Mouse (Mus musculus) adrenal gland, postnatal 36 days (tissue): ENCODE results near the gene D130052B06Rik. TPM values are rescaled to one million over a fixed set of nuclear protein-coding genes. Genes with fewer than 3 reads are reported as not detected.

ENCODE experiments used
- DNase-seq, 2 experiments: peaks; one replicate each; pipeline ENCODE4 v3.0.0; 2021; ENCODE audit warnings: mixed read lengths in 1 of 2
- total RNA-seq, 2 experiments: library from RNA; stranded (reverse); gene quantifications; 2 replicates each; pipeline ENCODE4 v1.2.3; 2021

Gene D130052B06Rik
- total RNA-seq, 2 experiments from 2014 or later = not detected

DNA sequence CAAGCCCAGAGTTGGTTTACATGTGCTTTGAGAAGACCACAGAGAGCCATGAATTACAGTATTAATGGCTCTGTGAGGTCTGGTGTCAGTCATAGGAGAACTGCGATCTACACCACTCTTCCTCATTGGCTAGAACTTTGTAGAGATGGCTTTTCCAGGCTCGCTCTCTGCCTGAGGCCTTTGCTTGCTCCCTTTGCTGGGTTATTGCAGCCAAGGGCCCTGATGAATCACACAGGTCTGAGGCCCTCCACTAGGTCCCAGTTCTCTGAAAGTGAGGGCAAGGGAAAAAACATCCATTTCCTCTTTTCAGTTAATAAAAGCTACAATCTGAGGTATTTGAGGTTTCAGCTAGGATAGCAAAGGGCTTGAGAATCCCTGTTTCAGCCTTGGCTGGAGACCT, 64.5 kb downstream of the D130052B06Rik start:
- DNase-seq = no peak

DNA sequence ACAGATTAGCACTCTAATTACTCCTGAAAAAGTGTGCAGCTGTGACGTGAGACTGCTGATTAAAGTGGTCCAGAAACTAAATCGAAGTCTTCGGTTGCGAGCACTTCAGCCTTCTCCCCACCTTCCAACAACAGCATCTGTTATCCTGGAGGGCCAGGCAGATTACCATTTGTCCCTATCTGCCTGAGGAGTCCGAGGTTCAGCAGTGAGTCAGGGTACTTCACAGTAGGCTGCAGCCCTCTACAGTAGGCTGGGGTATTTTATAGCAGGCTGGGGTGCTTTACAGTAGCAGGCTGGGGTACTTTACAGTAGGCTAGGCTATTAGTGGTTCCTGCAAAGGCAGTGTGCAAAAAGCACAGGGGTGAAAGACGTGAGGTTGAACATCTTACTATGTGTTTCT, 69.3 kb downstream of the D130052B06Rik start:
- DNase-seq = no peak

DNA sequence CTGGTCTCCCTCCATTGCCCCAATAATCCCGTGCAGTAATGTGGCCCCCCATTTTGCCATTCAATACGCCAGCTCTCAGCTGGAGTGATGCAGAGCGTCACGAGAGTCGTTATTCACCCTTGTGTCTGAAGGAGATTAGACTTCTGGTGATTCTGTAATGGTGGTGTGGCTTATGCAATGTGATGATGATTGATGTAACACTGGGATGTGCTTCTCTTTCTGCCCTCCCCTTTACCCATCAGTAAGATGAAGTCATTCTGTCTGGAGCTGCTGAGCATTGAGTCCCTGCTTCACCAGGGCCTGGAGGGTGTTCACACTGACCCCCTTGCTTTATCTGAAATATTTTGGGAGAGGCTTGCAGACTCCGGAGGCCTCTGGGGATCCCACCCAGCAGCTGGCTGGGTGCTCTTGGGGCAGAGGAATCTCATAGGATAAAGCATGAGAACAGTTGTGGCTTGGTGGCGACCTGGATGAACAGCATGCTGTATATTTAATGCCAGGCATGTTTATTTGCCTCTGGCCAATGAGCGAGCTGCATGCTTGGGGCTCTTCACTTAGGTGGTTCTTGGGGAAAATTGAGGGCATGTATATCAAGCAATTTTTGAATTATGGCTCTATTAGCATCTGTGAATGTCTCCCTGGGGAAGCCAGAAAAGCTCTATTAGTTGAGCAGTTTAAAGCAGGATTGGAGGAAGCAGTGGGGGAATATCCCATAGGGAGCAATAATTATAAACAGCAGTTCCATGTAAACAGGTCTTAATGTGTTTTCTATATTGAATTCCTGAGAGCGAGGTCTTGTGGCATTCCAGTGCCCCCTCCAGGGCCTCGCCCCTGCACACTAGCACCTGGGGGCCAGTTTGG, 71.2 kb downstream of the D130052B06Rik start:
- no peak for DNase-seq

Other genes with a start within 250 kb of the D130052B06Rik start
- gene Ranbp17, start 85.6 kb upstream of the D130052B06Rik start, total RNA-seq = 1 to 10 TPM; 5.4 to 5.9 TPM
- not detected for gene Gabrp, start 20.3 kb upstream of the D130052B06Rik start, total RNA-seq